Mouse (Mus musculus): ENCODE data around the gene Tas1r1. TPM values are rescaled to one million over a fixed set of nuclear protein-coding genes. Genes with fewer than 3 reads are reported as not detected.

The Tas1r1 gene
- polyA plus RNA-seq, 1 experiment: 0.10 TPM

DNA sequence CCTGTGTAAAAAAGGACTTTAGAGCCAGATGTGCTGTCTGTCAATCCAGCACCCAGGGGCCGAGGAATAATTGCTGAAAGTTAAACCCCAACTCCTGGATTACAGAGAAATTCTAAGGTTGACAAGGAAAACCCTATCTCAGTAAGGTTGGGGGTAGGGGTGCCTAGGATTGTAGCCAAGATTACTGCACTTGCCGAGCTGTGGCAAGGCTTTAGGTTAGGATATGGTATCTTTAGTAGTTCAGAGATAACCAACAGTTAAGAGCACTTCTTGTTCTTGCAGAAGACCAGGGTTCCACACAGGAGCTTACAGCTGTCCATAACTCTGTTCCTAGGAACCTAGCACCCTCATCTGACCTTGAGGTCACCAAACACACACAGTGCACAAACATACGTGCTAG is 40.7 kb downstream of the Tas1r1 start:
- 81% methylated on average over 3 of the region's 3 CpGs for WGBS
- no peak for DNase-seq
- no peak overlapping the region for H3K27ac ChIP-seq (ENCODE audit: insufficient read depth, low read length)
- H3K4me3 ChIP-seq (replicated peaks; ENCODE audit: insufficient read depth, low read depth, low read length): no peak overlapping the region
- H3K27me3 ChIP-seq (ENCODE audit: control insufficient read depth, insufficient read depth, low read length): no peaks in the 10 kb centered on the region
- TF ChIP-seq CTCF (IDR thresholded peaks at IDR 0.05; ENCODE audit: borderline replicate concordance, insufficient read depth, low read depth, low read length): no peak
- TF ChIP-seq POLR2A (IDR thresholded peaks at IDR 0.05; ENCODE audit: borderline replicate concordance, insufficient read depth, low read length): no peak
- H3K4me1 ChIP-seq (ENCODE audit: control insufficient read depth, insufficient read depth, low read length): no peaks in the 10 kb centered on the region; the same call in 1 of the 2 replicates

DNA sequence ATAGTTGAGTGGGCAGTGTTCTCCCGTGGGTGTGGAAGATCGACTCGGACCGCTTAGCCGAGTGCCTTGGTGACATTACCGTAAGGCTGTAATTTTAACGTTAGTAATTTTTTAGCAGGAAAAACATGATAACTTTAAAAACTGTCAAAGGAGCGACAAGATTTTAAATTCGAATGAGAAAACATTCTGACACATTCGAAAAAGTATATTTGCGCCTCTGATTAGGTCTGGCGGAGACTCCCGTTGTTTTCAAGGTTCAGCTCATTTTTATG is 41.5 kb downstream of the Tas1r1 start:
- Histone ChIP-seq H3K4me1 (ENCODE audit: control insufficient read depth, insufficient read depth, low read length) (no peaks in the 10 kb centered on the region), H3K27me3 (ENCODE audit: control insufficient read depth, insufficient read depth, low read length) (no peaks in the 10 kb centered on the region), H3K27ac (ENCODE audit: insufficient read depth, low read length) (peak overlapping the region; percentile 98), H3K4me3 (replicated peaks; ENCODE audit: insufficient read depth, low read depth, low read length) (peak overlapping the region; percentile 99)
- TF ChIP-seq CTCF (IDR thresholded peaks at IDR 0.05; ENCODE audit: borderline replicate concordance, insufficient read depth, low read depth, low read length): no peak
- no peak for TF ChIP-seq POLR2A (IDR thresholded peaks at IDR 0.05; ENCODE audit: borderline replicate concordance, insufficient read depth, low read length)
- no peak for DNase-seq
- 2% methylated on average over 13 of the region's 13 CpGs for WGBS

DNA sequence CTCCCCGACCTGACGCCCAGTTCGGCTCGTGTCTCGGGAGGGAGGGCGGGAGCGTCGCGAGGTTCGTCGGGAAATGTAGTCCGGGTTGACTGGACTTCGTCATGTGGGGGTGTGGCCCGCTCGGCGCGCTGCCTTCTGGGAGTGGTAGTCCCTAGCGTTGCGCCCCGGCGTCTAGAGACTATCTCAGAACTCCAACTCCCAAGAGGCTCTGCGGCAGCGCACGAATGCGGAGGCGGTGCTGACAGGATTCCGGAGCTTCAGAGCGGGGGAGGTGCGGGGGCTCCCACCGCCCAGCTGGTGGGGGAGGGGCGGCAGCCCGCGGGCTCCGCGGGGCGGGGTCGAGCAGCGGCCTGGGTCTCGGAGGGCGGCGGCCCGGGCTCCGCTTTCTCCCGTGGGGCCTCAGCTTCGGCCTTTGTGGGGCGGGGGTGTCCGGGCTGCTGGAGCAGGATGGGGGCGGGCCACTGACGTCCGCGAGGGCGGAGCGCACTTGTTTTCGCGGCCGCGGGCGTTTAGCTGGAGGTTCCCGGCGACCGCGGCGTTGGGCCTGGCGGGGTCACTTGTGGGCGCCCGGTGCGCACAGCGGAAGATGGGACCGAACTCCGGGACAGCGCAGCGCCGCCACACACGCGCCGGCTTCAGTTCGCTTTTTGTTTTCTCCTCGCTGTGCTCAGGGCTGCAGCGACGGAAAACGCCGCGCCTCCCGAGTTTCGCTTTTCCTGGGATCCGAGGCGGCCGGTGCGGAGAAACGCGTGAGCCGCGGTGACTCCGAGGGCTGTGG is 42.0 kb downstream of the Tas1r1 start, which contains the start of gene Phf13:
Gene Phf13, minus strand, starts transcription at position 86 of the 778 bp plus-strand sequence.
- H3K27me3 ChIP-seq (ENCODE audit: control insufficient read depth, insufficient read depth, low read length): no peaks in the 10 kb centered on the region
- H3K27ac ChIP-seq (ENCODE audit: insufficient read depth, low read length): peak within 1 kb of the TSS; percentile 98
- no peaks in the 10 kb centered on the region for H3K4me1 ChIP-seq (ENCODE audit: control insufficient read depth, insufficient read depth, low read length)
- WGBS: under 1% methylated on average over 94 of the region's 94 CpGs
- peak within 1 kb of the TSS; percentile 99 for H3K4me3 ChIP-seq (replicated peaks; ENCODE audit: insufficient read depth, low read depth, low read length)
- peak; percentile 99 for DNase-seq
- TF ChIP-seq CTCF (IDR thresholded peaks at IDR 0.05; ENCODE audit: borderline replicate concordance, insufficient read depth, low read depth, low read length) (no peak), POLR2A (IDR thresholded peaks at IDR 0.05; ENCODE audit: borderline replicate concordance, insufficient read depth, low read length) (peak; percentile 52; the same call in 1 of the 2 replicates)

DNA sequence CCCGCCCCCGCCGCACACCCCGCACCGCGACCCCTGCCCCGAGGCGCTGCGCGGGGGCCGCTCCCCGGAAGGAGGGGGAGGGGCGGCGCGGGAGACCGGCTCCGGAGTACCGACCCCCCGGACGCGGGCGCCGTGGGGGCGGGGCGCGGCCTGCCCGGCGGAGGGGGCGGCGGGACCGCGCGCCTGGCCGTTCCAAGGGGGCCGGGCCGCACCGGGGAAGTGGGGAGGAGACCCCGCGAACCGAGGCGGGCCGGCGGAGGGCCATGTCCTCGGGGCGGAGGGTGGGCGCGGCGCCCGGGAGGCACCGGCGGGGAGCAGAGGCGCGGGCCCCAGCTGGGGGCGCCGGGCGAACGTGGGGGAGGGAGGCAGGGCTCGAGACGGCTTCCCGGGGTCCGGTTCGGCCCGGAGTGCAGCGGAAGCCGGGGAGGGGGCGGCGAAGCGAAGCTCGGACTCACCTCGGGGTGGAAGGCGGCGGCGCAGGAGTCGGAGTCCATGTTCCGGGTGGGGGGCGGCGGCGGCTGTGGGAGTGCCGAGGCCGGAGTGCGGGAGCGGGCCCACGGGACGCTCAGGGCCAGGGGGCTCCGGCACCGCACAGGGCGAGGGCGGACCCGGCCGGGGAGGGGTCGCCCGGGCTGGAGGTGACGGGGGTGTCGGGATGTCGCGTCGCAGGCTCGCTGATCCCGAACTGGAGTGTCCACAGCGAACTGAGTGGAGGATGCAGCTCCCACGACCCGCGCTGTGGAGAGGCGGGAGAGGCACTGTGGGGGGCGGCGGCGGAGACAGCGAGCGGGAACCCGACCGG is 42.8 kb downstream of the Tas1r1 start:
- no peak overlapping the region for H3K27ac ChIP-seq (ENCODE audit: insufficient read depth, low read length)
- H3K27me3 ChIP-seq (ENCODE audit: control insufficient read depth, insufficient read depth, low read length): no peaks in the 10 kb centered on the region
- H3K4me1 ChIP-seq (ENCODE audit: control insufficient read depth, insufficient read depth, low read length): no peaks in the 10 kb centered on the region
- H3K4me3 ChIP-seq (replicated peaks; ENCODE audit: insufficient read depth, low read depth, low read length): peak overlapping the region; percentile 64
- WGBS: under 1% methylated on average over 82 of the region's 111 CpGs
- no peak for DNase-seq
- TF ChIP-seq CTCF (IDR thresholded peaks at IDR 0.05; ENCODE audit: borderline replicate concordance, insufficient read depth, low read depth, low read length) (no peak), POLR2A (IDR thresholded peaks at IDR 0.05; ENCODE audit: borderline replicate concordance, insufficient read depth, low read length) (no peak)

DNA sequence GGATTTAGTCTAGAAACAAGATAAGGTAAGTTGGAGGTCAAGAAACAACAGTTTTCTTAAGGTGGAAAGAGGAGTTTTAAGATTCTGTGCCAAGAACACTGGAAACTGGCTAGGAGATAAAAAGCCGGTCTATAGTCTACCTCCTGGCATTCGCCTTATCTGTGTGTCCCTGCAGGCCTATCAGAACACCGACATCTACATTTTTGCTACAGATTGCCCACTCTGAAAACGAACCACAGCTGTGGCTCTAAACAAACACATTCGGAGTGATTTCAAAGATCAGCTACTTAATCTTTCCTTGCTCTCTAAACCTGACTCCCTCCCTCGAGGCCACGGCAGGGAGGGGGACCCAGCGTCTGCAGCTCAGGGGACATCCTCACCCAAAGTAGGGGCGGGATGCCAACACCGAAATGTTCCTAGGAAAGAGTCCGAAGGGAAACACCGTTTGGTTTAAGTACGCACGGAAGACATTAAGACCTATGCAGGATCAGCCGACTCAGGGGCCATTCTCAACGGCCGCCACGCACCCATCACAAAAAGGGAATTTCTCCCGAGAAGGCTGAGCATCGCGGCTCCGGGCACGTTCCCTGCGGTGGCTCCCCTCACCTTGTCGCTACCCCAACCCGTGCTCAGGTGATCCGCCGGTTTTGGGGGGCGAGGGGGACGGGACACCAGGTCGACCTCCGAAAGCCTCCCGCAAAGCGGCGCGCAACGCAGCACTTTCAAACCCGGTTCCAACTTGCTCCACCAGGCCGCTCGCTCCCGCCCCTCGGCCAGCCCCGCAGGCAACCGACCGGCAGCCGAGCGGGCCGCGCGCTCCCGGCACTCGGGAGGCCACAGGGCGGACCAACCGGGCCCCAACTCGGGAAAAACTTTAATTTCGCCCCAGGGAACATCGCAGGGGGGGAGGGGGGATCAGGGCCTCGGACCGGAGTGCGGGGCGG is 43.9 kb downstream of the Tas1r1 start:
- no peaks in the 10 kb centered on the region for H3K4me1 ChIP-seq (ENCODE audit: control insufficient read depth, insufficient read depth, low read length)
- H3K4me3 ChIP-seq (replicated peaks; ENCODE audit: insufficient read depth, low read depth, low read length): peak overlapping the region; percentile 56
- H3K27ac ChIP-seq (ENCODE audit: insufficient read depth, low read length): no peak overlapping the region
- no peak for TF ChIP-seq POLR2A (IDR thresholded peaks at IDR 0.05; ENCODE audit: borderline replicate concordance, insufficient read depth, low read length)
- TF ChIP-seq CTCF (IDR thresholded peaks at IDR 0.05; ENCODE audit: borderline replicate concordance, insufficient read depth, low read depth, low read length): no peak
- H3K27me3 ChIP-seq (ENCODE audit: control insufficient read depth, insufficient read depth, low read length): no peaks in the 10 kb centered on the region
- WGBS: 4% methylated on average over 61 of the region's 61 CpGs
- peak; percentile 55 to 58 for DNase-seq

DNA sequence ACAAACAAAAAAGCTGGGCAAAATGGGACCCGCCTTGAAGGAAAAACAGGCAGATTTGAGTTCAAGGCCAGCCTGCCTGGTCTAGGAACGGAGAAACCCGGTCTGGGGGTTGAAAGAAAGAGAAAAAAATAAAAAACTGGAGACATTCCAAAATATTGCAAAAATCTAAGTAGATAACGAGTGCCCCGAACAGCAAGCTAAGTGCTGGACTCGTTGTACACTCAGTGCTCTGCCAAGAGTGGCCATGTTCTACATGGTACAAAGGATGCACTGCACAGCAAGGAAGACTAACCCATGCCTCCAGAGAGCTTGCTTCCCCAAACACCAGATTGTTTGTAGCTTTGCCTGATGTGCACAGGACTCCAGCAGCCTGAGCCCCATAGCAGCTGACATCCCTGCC is 45.3 kb downstream of the Tas1r1 start:
- Histone ChIP-seq H3K4me3 (replicated peaks; ENCODE audit: insufficient read depth, low read depth, low read length) (no peak overlapping the region), H3K4me1 (ENCODE audit: control insufficient read depth, insufficient read depth, low read length) (no peaks in the 10 kb centered on the region), H3K27me3 (ENCODE audit: control insufficient read depth, insufficient read depth, low read length) (no peaks in the 10 kb centered on the region), H3K27ac (ENCODE audit: insufficient read depth, low read length) (no peak overlapping the region)
- WGBS: 78% methylated on average over 6 of the region's 6 CpGs
- DNase-seq: no peak
- TF ChIP-seq CTCF (IDR thresholded peaks at IDR 0.05; ENCODE audit: borderline replicate concordance, insufficient read depth, low read depth, low read length) (no peak), POLR2A (IDR thresholded peaks at IDR 0.05; ENCODE audit: borderline replicate concordance, insufficient read depth, low read length) (no peak)

DNA sequence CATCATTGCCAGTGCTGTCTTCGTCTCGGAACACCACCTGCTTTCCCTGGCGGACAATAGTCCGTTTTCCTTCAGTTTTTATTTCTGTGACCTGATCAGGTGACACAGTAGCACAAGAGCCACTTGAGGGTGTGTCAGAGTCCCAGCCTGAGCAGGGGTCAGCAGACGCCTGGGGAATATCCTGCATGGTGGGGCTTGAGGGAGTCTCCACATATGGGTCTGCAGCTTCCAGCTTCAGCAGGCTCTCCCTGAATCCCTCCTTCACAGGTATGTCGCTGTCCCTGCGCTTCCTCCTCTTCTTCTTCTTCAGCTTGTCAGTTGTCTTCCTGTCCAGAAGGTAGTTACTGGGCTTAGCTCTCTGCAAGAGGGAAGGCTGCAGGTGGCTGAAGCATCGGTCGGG is 46.3 kb downstream of the Tas1r1 start:
- Histone ChIP-seq H3K27ac (ENCODE audit: insufficient read depth, low read length) (no peak overlapping the region), H3K4me1 (ENCODE audit: control insufficient read depth, insufficient read depth, low read length) (peaks cover 1% of the 10 kb centered on the region; the same call in 1 of the 2 replicates), H3K4me3 (replicated peaks; ENCODE audit: insufficient read depth, low read depth, low read length) (no peak overlapping the region), H3K27me3 (ENCODE audit: control insufficient read depth, insufficient read depth, low read length) (no peaks in the 10 kb centered on the region)
- 90% methylated on average over 9 of the region's 9 CpGs for WGBS
- no peak for DNase-seq
- no peak for TF ChIP-seq CTCF (IDR thresholded peaks at IDR 0.05; ENCODE audit: borderline replicate concordance, insufficient read depth, low read depth, low read length)
- TF ChIP-seq POLR2A (IDR thresholded peaks at IDR 0.05; ENCODE audit: borderline replicate concordance, insufficient read depth, low read length): no peak
